Mouse (Mus musculus) cerebellum, adult 9-10 months (tissue): Measurements from ENCODE around the gene Car10.

ENCODE experiments used
- DNase-seq: peaks from one replicate; pipeline ENCODE4 v3.0.0; 2022

The Car10 gene

DNA sequence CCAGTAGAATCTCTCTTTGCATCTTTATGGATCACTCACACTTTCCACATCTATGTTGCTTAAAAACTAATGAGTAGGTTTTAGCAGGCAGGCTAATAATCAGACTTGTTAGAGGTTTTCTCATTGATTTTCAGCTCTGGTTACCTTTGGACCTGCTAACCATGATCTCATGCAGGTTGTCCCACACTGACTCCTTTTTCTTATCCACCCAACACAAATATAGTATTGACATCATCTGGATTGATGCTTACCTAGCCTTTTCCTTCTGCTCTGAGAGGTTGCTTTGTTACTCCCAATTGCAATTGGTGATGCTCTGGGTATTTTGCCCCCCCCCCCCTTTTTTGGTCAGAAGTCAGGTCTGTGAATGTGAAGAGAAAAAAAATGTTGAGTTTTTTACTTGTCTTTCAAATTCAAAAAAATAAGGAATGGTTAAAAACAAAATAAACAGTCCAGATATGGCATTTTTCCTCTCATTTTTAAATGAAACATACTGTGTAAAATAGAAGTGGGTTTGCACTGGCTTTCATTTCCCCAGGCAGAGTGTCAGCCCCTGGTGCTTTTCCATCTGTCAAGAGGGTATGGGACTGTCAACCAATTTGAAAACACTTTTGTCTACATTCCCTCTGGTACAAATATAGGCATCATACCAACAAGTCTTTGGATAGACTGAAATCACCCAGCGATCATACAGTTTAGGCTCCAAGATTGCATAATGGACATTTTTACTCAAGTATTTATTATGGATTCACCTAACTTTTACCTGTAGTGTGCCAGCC, 75.9 kb downstream of the Car10 start:
- peak; percentile 95 for DNase-seq

DNA sequence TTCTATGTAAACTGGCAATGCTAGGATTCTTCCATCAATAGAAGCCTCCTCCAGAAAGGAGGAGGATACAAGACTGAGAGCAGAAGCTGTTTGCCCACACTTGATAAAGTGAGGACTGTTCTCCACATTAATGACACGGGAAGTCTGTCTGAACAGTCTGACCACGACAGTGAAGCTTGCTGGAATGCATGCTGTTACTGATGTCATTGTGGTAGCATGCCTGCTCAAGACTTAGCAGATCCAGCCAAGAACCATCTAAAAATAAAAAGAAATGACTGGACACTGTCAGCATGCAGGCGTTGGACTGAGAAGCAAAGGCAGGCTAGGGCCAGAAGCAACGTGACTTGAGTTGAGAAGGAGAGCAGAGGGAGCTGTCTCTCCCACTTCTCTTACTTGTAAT, 87.6 kb downstream of the Car10 start:
- peak; percentile 89 for DNase-seq

DNA sequence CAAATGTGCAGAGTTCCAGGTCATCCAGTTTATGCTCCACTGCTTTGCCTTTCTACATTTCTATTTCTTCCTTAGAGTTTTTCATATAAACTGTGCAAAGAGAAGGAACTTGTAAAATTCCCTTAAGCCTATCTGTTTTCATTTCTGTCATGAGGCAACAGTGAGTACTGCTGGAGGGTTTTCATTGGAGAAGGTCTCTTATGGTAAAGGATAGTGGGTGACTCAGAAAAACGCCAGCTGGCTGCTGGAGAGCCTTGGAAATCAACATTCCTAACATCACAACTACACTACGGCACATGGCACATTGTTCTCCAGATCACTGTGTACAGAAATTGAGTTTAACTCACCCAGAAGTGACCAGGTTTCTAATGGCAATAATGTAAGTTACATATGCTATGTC, 88.3 kb downstream of the Car10 start:
- peak; percentile 52 for DNase-seq

DNA sequence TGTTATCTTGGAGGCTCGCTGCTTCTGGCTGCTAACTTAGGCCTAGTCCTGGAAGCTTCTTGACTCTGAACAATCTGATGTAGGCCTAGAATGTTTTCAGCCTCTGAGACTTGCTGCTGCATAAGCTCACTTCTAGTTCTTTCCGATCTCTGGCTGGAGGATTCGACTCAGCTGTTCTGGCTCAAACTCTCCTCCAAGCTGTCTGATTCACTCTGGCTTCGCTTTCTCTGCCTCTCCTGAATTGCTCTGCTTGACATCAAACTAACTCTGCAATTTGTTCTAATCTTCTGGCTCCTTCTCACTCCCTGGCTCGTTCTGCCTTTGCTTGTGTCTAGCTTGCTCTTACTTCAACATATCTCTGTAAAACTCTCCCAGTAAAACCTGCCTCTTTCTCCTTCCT, 90.8 kb downstream of the Car10 start:
- no peak for DNase-seq

DNA sequence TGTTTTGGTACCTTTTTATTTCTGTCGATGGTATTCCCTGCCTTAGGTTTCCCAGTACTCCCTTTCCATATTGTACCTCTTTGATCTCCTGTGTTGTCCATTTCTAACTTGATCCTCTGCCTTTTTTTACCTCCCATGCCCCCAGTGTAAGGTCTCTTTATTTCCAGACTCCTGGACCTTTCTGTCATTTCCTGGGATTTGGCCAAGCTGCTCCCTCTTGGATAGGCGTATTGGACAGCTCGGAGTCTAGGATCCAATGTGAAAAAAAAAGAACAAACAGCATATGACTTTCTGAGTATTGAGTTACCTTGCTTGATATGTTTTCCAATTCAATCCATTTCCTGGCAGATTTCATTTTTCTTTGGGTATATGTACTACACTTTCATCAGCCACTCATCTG, 102.2 kb downstream of the Car10 start:
- DNase-seq: peak; percentile 76

DNA sequence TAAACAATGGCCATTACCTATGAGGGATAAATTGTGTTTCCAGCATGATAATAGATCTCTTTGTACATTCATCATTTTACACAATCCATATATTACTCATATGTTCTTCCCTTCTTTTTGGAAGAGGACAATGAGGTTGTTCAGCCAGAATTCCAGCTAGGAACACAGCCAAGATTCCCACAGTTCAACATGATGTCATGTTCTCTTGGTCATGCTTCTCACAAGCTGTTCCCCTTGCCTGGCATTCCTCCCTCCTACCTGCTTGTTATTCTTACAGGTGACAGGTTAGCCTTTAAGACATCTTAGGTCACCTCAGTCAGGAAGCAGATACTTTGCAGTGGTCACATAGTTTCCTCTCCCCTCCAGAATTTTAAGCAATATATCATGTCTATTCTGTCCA, 119.6 kb downstream of the Car10 start:
- peak; percentile 94 for DNase-seq

DNA sequence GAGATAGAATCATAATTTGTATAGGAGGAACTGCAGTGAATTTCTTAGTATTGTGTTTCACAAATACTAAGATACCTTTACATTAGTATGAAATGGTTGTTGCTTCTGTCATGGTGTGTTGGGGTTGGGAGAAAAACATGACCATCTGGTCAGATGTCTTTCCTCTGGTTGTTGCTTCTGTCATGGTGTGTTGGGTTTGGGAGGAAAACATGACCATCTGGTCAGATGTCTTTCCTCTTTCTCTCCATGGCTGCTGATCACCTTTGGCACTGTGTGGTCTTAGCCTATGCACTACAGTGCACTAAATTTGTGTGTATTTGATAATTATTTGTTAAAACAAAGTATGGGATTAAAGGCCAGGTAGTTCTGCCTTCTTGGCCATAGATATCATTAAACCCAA, 132.2 kb downstream of the Car10 start:
- DNase-seq: peak; percentile 54

DNA sequence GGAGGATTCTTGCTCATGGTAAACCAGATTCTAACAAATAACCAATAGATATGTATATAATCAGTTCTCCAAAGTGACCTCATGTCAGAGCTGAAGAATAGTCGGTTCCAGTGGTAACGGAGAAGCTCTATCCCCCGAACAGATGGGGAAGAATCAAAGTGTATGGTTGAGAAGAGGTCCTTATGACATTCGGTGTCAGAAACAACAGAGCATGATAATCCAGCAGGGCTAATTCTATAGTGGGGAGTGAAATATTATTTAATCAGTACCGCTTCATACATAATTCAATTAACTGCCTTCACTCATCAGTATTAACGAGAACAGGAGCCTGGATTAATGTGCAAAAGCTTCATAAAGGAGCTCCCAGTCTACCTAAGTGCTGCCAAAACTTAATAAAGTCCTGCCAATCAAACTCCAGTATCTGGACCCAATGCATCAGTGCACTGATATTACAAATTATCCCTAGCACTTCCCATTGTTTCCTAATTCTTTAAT, 152.0 kb downstream of the Car10 start:
- DNase-seq: no peak

DNA sequence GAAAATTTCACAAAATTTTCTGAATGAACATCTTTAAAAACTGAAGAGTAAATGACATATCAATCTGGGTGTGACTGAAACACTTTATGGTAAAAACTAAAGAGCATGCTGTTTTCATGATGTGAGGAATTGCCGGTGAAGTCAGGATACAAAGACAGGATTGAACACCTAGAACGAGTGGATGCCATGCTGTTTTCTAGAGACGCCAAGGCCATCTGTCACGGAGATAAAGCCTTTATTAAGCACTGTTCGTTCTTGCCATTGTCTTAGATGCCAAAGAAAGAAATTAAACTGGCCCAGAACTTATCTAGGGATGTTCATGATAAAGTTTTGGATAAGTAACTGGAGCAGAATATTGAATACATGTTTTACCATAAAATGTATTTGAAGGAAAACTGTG, 153.9 kb downstream of the Car10 start:
- DNase-seq: peak; percentile 62

DNA sequence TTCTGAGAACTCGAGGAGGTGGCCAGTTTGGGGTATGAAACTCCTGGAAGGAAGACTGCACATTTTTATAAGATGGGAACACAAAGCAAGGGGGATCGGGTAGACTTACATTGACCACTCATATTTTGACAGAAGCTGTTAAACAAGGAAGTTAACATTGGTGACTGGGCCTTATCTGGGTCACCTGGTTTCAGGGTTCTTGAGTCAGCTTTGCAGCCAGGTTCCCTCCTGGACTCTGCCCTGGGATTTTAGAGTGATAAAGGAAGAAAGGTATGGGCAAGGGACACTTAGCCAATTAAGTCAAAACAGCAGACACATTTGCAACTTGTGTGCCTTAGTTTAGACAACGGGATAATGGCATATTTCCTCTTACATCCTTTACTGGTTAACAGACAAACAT, 166.2 kb downstream of the Car10 start:
- no peak for DNase-seq

DNA sequence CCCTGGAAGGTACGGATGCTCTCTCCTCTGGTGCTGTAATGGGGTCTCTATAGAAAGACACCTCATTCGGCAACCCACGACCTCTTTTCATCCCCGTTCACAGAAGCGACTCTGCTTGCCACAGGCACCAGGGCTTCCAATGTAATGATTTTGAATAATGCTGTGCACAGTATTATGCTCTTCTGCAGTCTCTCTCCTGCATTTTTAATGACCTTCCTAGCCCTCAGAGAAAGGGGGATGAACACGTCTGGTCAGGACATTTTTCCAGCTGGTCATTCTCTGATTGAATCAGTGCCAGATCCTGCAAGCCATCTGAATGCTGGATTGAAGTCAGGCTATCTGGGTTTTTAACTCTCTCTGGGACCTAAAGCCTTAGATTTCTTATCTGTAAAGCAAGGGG, 174.2 kb downstream of the Car10 start:
- peak; percentile 82 for DNase-seq

DNA sequence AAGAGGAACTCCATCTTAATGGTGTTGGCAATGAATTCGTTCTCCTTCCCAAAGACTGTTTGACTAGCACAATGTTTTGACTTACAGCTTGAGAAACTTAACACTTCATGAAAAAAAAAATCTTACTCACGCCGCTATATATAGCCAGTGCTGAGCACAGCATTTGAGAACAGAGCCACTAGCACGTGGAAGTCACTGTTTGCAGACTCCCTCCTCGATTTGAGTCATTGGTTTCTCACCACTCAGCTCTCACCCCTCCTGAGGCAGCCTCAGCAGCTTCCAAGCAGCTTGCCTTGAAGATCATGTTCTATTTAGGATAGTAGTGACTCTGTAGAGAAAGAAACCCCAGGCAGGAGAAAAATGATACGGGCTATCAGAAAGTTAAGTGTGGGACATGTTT, 176.1 kb downstream of the Car10 start:
- no peak for DNase-seq

DNA sequence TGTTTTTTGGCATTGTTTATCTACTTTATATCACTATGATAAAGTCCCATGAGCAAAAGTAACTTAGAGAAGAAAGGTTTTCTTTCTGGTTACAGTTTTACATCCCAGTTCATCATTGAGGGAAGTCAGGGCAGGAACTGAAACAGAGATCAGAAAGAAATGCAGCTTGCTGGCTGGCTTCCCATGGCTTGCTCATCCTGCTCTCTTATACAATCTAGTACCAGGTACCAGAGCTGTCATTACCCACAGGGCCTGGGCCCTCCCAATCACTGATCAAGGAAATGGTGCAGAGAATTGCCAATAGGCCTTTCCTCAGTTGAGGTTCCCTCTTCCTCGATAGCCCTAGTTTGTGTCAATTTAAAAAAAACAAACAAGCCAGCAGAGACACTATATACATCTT, 195.8 kb downstream of the Car10 start:
- DNase-seq: no peak

DNA sequence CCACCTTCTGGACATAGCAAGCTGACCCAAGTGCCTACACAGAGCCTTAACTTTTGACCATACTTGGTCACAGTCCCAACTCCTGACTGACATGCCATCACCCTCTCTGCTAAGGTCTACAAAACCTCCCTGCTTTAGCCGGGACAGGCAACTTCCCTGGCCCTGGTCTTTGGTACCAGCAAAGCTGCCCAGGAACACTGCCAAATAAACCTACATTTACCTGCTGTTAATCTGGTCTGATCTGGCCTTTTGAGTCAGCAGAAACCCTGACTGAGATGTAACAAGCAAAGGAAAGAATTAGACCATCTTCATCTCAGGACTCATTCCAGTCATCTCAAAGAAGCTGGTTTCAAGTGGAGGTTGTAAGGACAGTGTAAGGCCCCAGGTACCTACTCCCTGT, 212.2 kb downstream of the Car10 start:
- DNase-seq: peak; percentile 72

DNA sequence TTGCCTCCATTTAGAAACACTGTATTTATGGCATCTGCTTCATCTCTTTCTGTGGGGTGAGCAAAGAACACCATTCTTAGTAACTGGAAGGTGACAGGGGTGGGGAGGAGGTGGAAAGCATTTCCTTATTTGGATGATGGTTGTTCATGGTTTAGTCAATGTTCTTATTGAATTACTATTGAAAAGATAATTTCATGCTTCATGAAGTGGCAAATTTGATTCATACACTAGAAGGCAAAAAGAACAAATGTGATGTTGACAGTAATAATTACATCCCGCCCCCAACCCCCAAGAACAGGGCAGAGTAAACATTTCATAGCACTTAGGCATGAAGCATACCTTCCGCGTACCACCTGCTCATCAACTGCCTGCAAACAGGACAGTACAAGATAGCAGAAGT, 239.9 kb downstream of the Car10 start:
- DNase-seq: no peak

DNA sequence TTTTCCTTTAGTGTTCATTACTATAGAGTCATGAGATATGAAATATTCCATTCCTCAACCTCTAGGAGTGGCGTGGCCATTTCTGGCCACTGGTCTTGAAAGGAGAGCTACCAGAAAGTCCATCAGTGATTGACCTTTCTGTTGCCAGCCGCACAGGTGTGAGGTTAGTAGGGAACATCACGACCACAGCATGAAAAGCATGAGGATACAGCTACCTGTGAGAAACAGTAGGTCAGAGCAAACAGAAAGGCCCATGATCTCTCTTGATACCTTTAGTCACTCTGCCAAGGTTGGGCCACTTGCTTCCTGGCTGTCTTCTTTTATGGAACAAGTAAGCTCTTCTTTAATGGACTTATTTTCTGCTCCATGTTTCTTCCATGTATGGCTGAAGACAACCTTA, 246.1 kb downstream of the Car10 start:
- DNase-seq: peak; percentile 38

DNA sequence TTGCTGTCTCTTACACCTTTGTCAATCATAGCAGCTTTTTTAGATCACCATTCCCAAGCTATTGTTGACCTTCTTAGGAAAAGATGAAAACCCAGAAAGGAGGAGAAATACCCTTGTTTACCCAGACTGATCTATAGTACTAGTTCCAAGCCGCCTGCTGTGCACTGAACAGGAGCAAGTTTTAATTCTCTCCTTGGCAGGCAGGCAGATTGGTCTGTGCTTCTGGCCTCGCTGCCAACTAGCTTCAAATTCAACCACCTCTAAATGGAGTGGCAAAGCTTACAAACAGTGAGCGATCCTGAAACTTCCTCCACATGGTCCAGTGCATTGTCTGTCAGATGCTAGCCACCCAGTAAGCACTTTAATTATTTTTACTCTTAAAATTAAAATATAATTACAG, 247.0 kb downstream of the Car10 start:
- DNase-seq: peak; percentile 93

DNA sequence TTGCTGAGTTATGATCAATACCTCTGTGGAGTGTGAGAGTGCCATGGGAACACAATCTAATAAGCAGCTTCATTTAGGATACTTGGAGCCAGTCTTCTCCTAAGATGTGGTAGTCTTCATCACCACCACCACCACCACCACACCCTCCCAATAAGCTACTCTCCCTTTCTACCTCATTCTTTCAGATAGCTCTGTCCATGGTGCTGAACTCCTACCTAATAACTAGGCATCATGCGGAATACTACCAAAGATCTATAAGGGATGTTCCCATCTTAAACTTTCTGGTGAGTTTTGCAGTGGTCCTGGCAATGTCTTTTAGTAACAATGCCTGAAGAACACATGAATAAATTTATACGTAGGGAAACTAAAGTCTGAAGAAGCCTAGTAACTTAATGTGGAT, 263.7 kb downstream of the Car10 start:
- no peak for DNase-seq

DNA sequence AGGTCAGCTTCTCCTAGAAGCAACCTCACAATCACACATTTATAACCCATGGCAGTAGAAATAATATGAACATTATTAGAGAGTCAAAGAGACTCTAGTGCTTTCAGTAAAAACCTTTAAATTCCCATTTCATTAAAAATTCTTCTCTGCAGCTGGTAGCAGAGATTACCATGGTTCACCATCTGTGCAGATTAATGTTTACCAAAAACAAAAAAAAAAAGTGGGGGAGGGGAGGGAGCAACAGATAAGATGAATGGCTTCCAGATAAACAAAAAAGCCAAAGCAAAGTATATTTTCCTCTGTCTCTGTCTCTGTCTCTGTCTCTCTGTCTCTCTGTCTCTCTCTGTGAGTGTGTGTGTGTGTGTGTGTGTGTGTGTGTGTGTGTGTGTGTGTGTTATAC, 266.3 kb downstream of the Car10 start:
- no peak for DNase-seq

DNA sequence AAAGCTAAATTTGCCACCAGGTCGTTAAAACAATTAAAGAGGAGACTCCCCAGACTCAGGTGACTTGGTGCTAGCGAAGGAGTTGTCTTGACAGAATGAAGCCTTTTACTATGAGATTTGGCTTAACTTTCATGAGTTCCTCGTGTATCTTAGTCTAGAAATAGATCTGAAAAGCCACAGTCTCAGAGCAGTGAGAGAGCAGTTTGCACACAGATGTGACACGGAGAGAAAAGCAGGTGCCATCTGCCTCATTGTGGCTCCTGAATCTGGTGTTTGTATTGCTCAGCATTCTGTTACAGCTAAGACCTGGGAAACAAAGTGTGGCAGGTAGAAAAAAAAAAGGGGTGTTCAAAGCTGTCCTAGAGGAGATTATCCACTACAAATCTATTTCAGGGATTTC, 269.4 kb downstream of the Car10 start:
- no peak for DNase-seq

DNA sequence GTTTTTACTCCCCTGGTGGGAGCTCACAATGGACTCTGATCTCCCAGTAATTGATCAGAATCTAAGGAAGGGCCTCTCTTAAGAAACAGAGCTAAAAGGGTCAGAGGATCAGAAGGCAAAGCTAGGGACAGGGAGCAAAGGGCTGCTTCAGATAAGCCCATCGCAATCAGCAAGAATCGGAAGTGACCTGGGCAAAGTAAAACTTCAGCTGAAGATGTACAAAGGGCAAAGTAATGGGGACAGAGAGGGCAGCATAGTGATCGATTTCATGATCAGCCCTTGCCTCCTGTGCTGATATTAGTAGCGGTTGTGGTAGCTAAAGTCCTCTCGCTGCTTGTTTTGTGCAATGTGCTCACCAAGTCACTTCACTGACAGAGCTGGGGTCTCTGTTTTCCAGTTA, 269.9 kb downstream of the Car10 start:
- no peak for DNase-seq

DNA sequence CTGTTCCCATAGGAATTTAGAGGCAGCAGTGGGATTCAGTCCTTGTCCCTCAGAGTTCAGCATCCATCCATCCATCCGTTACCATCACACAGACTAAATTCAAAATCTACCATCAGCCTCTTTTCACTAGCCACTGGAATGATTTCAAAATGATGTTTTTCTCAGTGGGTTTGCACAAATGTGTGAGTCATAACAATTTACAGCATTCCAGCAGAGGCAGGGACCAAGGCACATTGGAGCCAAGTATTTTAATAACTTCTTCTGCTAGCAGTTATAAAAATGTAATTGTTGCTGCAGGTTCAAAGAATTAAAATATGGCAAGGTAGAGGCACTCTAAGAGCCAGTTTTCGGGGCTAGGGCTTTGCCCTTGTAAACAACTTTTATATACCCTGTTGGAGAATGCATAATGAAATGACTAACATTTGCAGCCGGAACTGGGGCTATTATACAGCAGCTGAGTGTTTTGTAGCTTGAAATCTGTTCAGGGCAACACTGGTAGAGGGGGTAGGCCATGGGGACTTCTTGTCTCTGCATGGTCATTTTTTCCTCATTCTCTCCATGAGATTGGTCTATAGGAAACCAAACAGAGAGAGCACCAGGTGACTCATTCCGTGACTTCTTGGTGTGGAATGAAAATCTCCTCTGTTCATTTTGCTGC, 276.0 kb downstream of the Car10 start:
- no peak for DNase-seq

DNA sequence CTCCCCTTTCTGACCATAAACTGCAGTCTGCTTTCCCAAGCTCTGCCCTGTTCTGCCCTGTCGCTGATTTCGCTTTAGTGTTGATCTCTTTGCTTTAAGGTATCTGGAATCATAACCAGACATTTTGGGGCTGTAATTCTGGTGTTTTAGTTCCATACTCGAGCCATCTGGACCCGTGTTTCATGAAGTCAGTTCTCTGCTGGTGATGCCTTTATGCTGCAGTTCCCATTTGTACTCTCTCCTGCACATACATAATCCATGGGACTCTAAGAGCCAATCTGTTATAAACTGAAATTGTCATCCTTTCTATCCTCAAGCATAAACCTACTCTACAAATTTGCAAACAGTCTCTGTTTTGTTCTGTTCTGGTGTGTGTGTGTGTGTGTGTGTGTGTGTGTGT, 293.3 kb downstream of the Car10 start:
- DNase-seq: no peak

DNA sequence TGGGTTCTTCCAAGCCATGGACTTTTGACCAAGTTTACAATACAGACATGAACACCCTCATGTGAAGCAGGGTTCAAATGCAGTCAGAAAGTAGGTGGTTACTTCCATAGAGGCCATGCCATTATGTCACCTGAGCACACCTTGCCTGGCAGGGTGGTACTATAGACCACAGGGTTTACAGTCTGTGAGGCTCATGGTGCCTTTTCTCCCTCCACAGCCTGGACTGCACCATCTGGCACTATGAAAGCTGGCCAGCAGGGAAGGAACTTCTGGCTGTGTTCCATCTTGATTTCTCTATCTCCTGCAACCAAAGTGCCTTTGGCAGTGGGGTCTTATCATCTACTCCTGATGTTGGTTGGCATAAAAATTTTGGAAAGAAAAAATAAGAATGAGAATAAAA, 295.5 kb downstream of the Car10 start:
- DNase-seq: peak; percentile 88

DNA sequence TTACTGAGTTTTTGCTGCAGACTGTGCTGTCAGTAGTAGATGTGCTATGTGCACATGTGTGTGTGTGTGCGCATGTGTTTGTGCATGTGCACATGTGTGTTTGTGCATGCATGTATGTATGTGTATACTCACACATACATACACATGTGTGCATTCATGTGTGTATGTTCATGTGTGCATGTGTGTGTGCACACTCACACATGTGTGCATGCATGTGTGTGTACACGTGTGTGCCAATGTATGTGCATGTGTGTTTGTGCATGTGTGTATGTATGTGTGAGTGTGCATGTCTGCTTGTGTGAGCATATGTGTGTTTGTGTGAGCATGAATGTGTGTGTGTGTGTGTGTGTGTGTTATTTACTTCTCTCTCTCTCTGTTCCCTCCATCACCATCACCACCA, 298.5 kb downstream of the Car10 start:
- DNase-seq: no peak
